9 mouse cellular contexts compared by ENCODE assay signal in genomic region chr5:142457345-142457744, GRCm38 (mm10). TPM values are rescaled to one million over a fixed set of nuclear protein-coding genes. Genes with fewer than 3 reads are reported as not detected.
A peak's percentile ranks its signal among the peaks of the same experiment; 100 is the strongest.
DNase-seq lines count a peak whose midpoint lies in the region; ATAC-seq and TF ChIP-seq lines count a peak whose summit lies in the region.
"Had no signal": no experiment of that assay in that cellular context is flagged by ENCODE, and none has a peak within 500 bp of the region (broad histone marks: within the 10 kb centered on the region; RNA-seq: fewer than 3 reads in every experiment).

No protein-coding gene starts in this region.

- DNase-seq in heart, adult 9 months (ENCODE audit: low spot score in 2 of 2) = no peak
- no peak for DNase-seq in lung, adult 18-20 months
- DNase-seq in liver, postnatal 0 days = no peak
- DNase-seq in spleen, postnatal 36 days (ENCODE audit: low spot score in 2 of 2) = no peak
- DNase-seq: adrenal gland, adult 8-10 months had no signal

- no peak overlapping the region for H3K4me2 ChIP-seq in heart, embryonic 11.5 days
- H3K4me2 ChIP-seq in lung, embryonic 15.5 days = no peak overlapping the region
- H3K4me2 ChIP-seq in liver, postnatal 0 days (ENCODE audit: low read depth, low read length) = no peak overlapping the region

- H3K4me1 ChIP-seq in heart, embryonic 11.5 days (ENCODE audit: control insufficient read depth, insufficient read depth, low read length) = no peaks in the 10 kb centered on the region; the same call in 1 of the 2 replicates
- peaks cover 8% of the 10 kb centered on the region; the same call in 1 of the 2 replicates for H3K4me1 ChIP-seq in lung, embryonic 15.5 days
- H3K4me1 ChIP-seq in liver, postnatal 0 days (ENCODE audit: insufficient read depth) = no peaks in the 10 kb centered on the region

- H3K27me3 ChIP-seq in heart, embryonic 11.5 days (ENCODE audit: control insufficient read depth, insufficient read depth, low read length) = no peaks in the 10 kb centered on the region
- H3K27me3 ChIP-seq in lung, embryonic 15.5 days = no peaks in the 10 kb centered on the region
- no peaks in the 10 kb centered on the region for H3K27me3 ChIP-seq in liver, postnatal 0 days (ENCODE audit: insufficient read depth, low read length)

- H3K9me3 ChIP-seq in heart, embryonic 11.5 days (replicated peaks; ENCODE audit: control insufficient read depth, low read length) = no peaks in the 10 kb centered on the region
- no peaks in the 10 kb centered on the region for H3K9me3 ChIP-seq in lung, embryonic 15.5 days
- H3K9me3 ChIP-seq in liver, postnatal 0 days (ENCODE audit: low read length) = no peaks in the 10 kb centered on the region

- TF ChIP-seq EP300 in liver, postnatal 0 days (IDR thresholded peaks at IDR 0.05; ENCODE audit: low read depth) = no peak

- no peak overlapping the region for H3K4me3 ChIP-seq in heart, embryonic 11.5 days (ENCODE audit: low read depth, low read length)
- no peak overlapping the region for H3K4me3 ChIP-seq in lung, embryonic 15.5 days
- H3K4me3 ChIP-seq in liver, postnatal 0 days (ENCODE audit: low read depth, low read length) = no peak overlapping the region

- no peak overlapping the region for H3K27ac ChIP-seq in heart, embryonic 11.5 days (ENCODE audit: low read depth, low read length)
- H3K27ac ChIP-seq in lung, embryonic 15.5 days = peak overlapping the region; percentile 59
- H3K27ac ChIP-seq in liver, postnatal 0 days (ENCODE audit: low read depth) = no peak overlapping the region

- 0 out of 2 replicates have a peak overlapping the region, but pooled peaks have one; percentile 0 for H3K9ac ChIP-seq in heart, embryonic 11.5 days (ENCODE audit: low read depth, low read length)
- H3K9ac ChIP-seq in lung, embryonic 15.5 days = no peak overlapping the region
- no peak overlapping the region for H3K9ac ChIP-seq in liver, postnatal 0 days (replicated peaks)

- WGBS in heart, embryonic 11.5 days (ENCODE audit: insufficient replicate concordance) = 37% methylated on average over 10 of the region's 10 CpGs
- 35% methylated on average over 10 of the region's 10 CpGs for WGBS in lung, embryonic 15.5 days
- 56% methylated on average over 10 of the region's 10 CpGs for WGBS in liver, postnatal 0 days (ENCODE audit: insufficient replicate concordance)

- H3K36me3 ChIP-seq in heart, embryonic 11.5 days (ENCODE audit: control insufficient read depth, insufficient read depth, low read length) = peaks cover 20% of the 10 kb centered on the region
- H3K36me3 ChIP-seq in lung, embryonic 15.5 days = peaks cover 43% of the 10 kb centered on the region
- H3K36me3 ChIP-seq in liver, postnatal 0 days (replicated peaks; ENCODE audit: insufficient read depth, low read length) = peaks cover 55% of the 10 kb centered on the region

- ATAC-seq in heart, embryonic 11.5 days (replicated peaks; ENCODE audit: insufficient number of reproducible peaks, low FRiP score, low TSS enrichment) = no peak; the same call in 1 of the 2 replicates
- ATAC-seq in lung, embryonic 15.5 days (ENCODE audit: borderline replicate concordance, extremely low read depth, low FRiP score, low TSS enrichment) = 0 out of 2 replicates have a peak, but pooled peaks have one; percentile 23
- peak; percentile 40 for ATAC-seq in common myeloid progenitor, adult 5-6 weeks (replicated peaks; ENCODE audit: low read depth, poor library complexity, severe bottlenecking)
- ATAC-seq in liver, postnatal 0 days = 0 out of 2 replicates have a peak, but pooled peaks have one; percentile 12
- no peak for ATAC-seq in erythroid progenitor cell, adult 5-6 weeks (replicated peaks; ENCODE audit: low FRiP score, poor library complexity, severe bottlenecking)

- TF ChIP-seq CTCF in liver, postnatal 0 days (IDR thresholded peaks at IDR 0.05; ENCODE audit: low read depth) = no peak

RNA-seq across cellular contexts. Expression of gene Ap5z1, which starts 6.4 kb away (rescaled TPM):
- 6.4 and 8.1 TPM in 2 replicates for polyA plus RNA-seq in heart, embryonic 11.5 days (2014; fragmentation: Nextera tagmentation; extraction: Ambion mirVana)
- polyA plus RNA-seq in lung, embryonic 15.5 days (2015; fragmentation: Nextera tagmentation; extraction: Ambion mirVana) = 7.8 and 8.8 TPM in 2 replicates
- 7.0 and 11.9 TPM in 2 replicates for total RNA-seq in common myeloid progenitor, adult 5-6 weeks (2017)
- polyA plus RNA-seq in liver, postnatal 0 days (2015; fragmentation: Nextera tagmentation; extraction: Ambion mirVana) = 2.8 and 4.0 TPM in 2 replicates
- total RNA-seq in erythroid progenitor cell, adult 5-6 weeks (2015; ENCODE audit: low replicate concordance) = 5.0 and 14.8 TPM in 2 replicates
- 2.6 and 10.1 TPM in 2 replicates for total RNA-seq in erythroid progenitor cell, adult 5-6 weeks (2017; ENCODE audit: low replicate concordance)

RNA-seq across cellular contexts. Expression of gene Foxk1, which starts 56.0 kb away (rescaled TPM):
- 3.0 and 3.8 TPM in 2 replicates for polyA plus RNA-seq in heart, embryonic 11.5 days (2014; fragmentation: Nextera tagmentation; extraction: Ambion mirVana)
- 4.0 and 5.7 TPM in 2 replicates for polyA plus RNA-seq in lung, embryonic 15.5 days (2015; fragmentation: Nextera tagmentation; extraction: Ambion mirVana)
- total RNA-seq in common myeloid progenitor, adult 5-6 weeks (2017) = 8.2 and 11.7 TPM in 2 replicates
- 1.7 TPM in 2 replicates for polyA plus RNA-seq in liver, postnatal 0 days (2015; fragmentation: Nextera tagmentation; extraction: Ambion mirVana)
- total RNA-seq in erythroid progenitor cell, adult 5-6 weeks (2015; ENCODE audit: low replicate concordance) = 3.8 and 6.1 TPM in 2 replicates
- 1.9 and 3.5 TPM in 2 replicates for total RNA-seq in erythroid progenitor cell, adult 5-6 weeks (2017; ENCODE audit: low replicate concordance)

Comparison
In these comparisons a context has a peak if more than half of its experiments do, and no peak if none do; other contexts are left out.
1. ATAC-seq: peak in lung, embryonic 15.5 days (single experiment), common myeloid progenitor, adult 5-6 weeks (single experiment) and liver, postnatal 0 days (single experiment); none in heart, embryonic 11.5 days (single experiment) and erythroid progenitor cell, adult 5-6 weeks (single experiment).